Mouse (Mus musculus): ENCODE results near the gene B4galnt4. TPM values are rescaled to one million over a fixed set of nuclear protein-coding genes. Genes with fewer than 3 reads are reported as not detected.

The B4galnt4 gene
- total and polyA plus RNA-seq, 3 experiments, result 0.81 to 8.0 TPM; not detected in 1

DNA sequence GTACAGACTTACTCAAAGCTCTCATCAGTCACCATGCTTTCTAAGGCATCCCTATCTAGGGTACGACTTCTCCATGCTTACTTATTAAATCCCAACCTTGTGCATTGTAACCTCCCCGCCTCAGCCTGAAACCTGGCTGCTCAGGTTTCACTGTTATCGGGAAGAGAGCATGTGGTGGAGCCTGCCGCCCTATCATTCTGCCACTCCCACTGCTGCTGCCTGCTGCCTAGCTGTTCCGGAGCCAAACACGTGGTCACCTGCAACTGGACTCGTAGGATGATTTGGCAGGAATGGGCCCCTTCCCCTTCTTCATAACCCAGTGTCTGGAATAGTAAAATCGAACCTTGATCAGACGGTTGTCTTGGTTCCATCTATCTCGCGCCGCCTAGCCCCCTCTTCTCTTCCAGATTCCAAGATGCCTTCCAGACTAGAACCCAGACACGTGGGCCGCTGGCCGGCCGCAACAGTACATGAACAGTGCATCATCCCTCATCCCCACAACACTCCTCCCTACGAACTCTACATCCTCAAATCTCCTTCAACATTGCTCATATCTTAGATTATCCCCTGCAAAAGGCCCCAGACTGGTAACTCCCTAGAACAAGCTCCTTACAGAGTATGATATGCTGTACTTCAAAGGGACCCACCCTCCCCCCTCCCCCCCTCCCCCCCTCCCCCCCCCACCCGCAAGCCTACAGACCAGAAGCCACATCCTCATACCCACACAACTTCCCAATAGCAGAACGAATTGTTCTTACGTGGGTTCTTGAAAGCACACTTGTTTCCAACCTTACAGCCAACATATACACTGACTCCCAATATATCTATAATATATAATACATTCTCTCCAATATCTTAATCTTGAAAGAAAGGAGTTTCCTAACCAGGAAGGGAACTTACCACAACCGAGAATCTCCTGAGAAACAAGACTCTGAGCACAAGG is 22.5 kb upstream of the B4galnt4 start (continued):
- TF ChIP-seq ZMIZ1 (IDR thresholded peaks at IDR 0.05; ENCODE audit: low read depth, low read length), result no peak
- no peak for TF ChIP-seq UBTF (IDR thresholded peaks at IDR 0.05; ENCODE audit: borderline replicate concordance, insufficient read depth, low read depth, low read length)
- no peak for TF ChIP-seq MYB (IDR thresholded peaks at IDR 0.05; ENCODE audit: low read depth, low read length)
- peak; percentile 42 for TF ChIP-seq TCF12 (IDR thresholded peaks at IDR 0.05; ENCODE audit: low read depth, low read length)

DNA sequence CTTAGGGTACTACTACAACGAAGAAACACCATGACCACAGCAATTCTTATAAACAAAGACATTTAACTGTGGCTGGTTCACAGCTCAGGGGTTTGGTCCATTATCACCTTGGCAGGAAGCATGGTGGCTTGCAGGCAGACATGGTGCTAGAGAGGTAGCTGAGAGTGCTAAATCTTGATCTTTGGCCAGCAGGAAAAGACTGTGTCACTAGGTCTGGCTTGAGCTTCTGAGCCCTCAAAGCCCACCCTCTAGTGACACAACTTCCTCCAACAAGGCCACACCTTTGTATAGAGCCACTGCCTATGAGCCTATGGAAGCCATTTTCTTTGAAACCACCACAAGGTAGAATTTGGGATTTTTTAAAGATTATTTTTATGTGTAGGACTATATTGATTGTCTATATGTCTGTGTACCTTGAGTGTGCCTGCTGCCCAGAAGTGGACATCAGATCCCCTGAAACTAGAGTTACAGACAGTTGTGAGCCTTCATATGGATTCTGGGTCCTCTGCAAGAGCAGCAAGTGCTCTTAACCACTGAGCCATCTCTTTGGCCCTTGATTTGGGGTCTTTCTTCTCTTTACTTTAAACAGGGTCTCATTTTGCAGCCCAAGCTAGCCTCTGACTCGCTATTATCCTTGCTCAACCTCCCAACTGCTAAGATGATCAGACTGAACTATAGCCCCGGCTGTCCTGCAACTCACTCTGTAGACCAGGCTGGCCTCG is 21.4 kb upstream of the B4galnt4 start:
- H3K27ac ChIP-seq (ENCODE audit: control insufficient read depth, low read depth, low read length), result no peak overlapping the region
- H3K4me3 ChIP-seq (ENCODE audit: control insufficient read depth in 1 of 2, insufficient read depth in 1 of 2, low read depth in 2 of 2, low read length in 2 of 2), result no peak overlapping the region
- TF ChIP-seq CHD2 (IDR thresholded peaks at IDR 0.05; ENCODE audit: low read length), result no peak
- no peak for TF ChIP-seq SIN3A (IDR thresholded peaks at IDR 0.05; ENCODE audit: low read length)
- no peak for TF ChIP-seq CHD1 (IDR thresholded peaks at IDR 0.05; ENCODE audit: low read depth, low read length)
- no peak for TF ChIP-seq RCOR1 (IDR thresholded peaks at IDR 0.05; ENCODE audit: low read depth, low read length)
- TF ChIP-seq BHLHE40 (IDR thresholded peaks at IDR 0.05; ENCODE audit: borderline replicate concordance, low read depth, low read length), result no peak
- TF ChIP-seq MYC (IDR thresholded peaks at IDR 0.05; ENCODE audit: low read depth, low read length), result no peak
- no peak for TF ChIP-seq POLR2AphosphoS5 (IDR thresholded peaks at IDR 0.05; ENCODE audit: borderline replicate concordance, low read depth, low read length)
- TF ChIP-seq TAL1 (IDR thresholded peaks at IDR 0.05; ENCODE audit: low read length), result no peak
- TF ChIP-seq ZKSCAN1 (IDR thresholded peaks at IDR 0.05; ENCODE audit: low read depth, low read length), result no peak
- TF ChIP-seq USF1 (IDR thresholded peaks at IDR 0.05; ENCODE audit: low read depth, low read length), result no peak
- TF ChIP-seq NRF1 (IDR thresholded peaks at IDR 0.05; ENCODE audit: insufficient read depth, low read depth, low read length, poor library complexity, severe bottlenecking), result no peak
- TF ChIP-seq MAZ (IDR thresholded peaks at IDR 0.05; ENCODE audit: low read depth, low read length), result no peak
- H3K36me3 ChIP-seq (ENCODE audit: control insufficient read depth in 1 of 2, insufficient read depth in 2 of 2, low read length in 2 of 2), result peaks cover 0 to 15% of the 10 kb centered on the region in 2 experiments; a peak in 2 of 4 replicates
- H3K27me3 ChIP-seq (ENCODE audit: control insufficient read depth in 1 of 2, insufficient read depth in 2 of 2, low read length in 2 of 2), result 0 out of 4 replicates have a peak, but pooled peaks cover 0 to 1% of the 10 kb centered on the region in 2 experiments
- no peaks in the 10 kb centered on the region for H3K9me3 ChIP-seq (replicated peaks; ENCODE audit: insufficient read depth, low read length)
- H3K4me1 ChIP-seq (ENCODE audit: control insufficient read depth in 1 of 2, insufficient read depth in 2 of 2, low read length in 2 of 2), result peaks cover 8 to 19% of the 10 kb centered on the region in 2 experiments
- no peak overlapping the region for H3K9ac ChIP-seq (ENCODE audit: control insufficient read depth, low read depth, low read length, poor library complexity, severe bottlenecking)
- H3K79me2 ChIP-seq (ENCODE audit: control insufficient read depth, insufficient read depth, low read length, poor library complexity), result no peaks in the 10 kb centered on the region
- DNase-seq (ENCODE audit: low read depth, low spot score), result peak; percentile 20
